Mouse (Mus musculus) embryonic fibroblast, embryonic 13.5 days (primary cell): ENCODE data around the gene Acvr1b. TPM values are rescaled to one million over a fixed set of nuclear protein-coding genes. Genes with fewer than 3 reads are reported as not detected.

Experiments
- H3K27ac ChIP-seq: 2 replicates; pipeline ENCODE4 v1.5.1; 2012; ENCODE audit warnings: low read length, control low read depth, inconsistent platforms; ENCODE audit not compliant: insufficient read depth
- H3K4me1 ChIP-seq: 2 replicates; pipeline ENCODE4 v1.6.1; 2011; ENCODE audit warnings: low read length; ENCODE audit not compliant: control insufficient read depth, insufficient read depth
- H3K4me3 ChIP-seq: 2 replicates; pipeline ENCODE4 v1.5.1; 2011; ENCODE audit warnings: mild to moderate bottlenecking, control low read depth, low read length; ENCODE audit not compliant: insufficient read depth
- CTCF ChIP-seq: IDR thresholded peaks from 2 replicates; pipeline ENCODE4 v1.5.1; 2011; ENCODE audit warnings: mild to moderate bottlenecking, control low read depth, low read length, moderate library complexity, borderline replicate concordance; ENCODE audit not compliant: insufficient read depth
- POLR2A ChIP-seq: IDR thresholded peaks from 2 replicates; pipeline ENCODE4 v1.6.1; 2011; ENCODE audit warnings: low read depth, mild to moderate bottlenecking, control low read depth, low read length, moderate library complexity
- polyA plus RNA-seq: library from polyadenylated mRNA; stranded (reverse); fragments of >200 nt; gene quantifications from 2 replicates; pipeline ENCODE4 v1.2.4, GENCODE M21; 2011; ENCODE audit warnings: low read depth; ENCODE audit not compliant: missing spikeins, insufficient read length

Gene Acvr1b
- polyA plus RNA-seq, 1 experiment = 9.7 TPM

DNA sequence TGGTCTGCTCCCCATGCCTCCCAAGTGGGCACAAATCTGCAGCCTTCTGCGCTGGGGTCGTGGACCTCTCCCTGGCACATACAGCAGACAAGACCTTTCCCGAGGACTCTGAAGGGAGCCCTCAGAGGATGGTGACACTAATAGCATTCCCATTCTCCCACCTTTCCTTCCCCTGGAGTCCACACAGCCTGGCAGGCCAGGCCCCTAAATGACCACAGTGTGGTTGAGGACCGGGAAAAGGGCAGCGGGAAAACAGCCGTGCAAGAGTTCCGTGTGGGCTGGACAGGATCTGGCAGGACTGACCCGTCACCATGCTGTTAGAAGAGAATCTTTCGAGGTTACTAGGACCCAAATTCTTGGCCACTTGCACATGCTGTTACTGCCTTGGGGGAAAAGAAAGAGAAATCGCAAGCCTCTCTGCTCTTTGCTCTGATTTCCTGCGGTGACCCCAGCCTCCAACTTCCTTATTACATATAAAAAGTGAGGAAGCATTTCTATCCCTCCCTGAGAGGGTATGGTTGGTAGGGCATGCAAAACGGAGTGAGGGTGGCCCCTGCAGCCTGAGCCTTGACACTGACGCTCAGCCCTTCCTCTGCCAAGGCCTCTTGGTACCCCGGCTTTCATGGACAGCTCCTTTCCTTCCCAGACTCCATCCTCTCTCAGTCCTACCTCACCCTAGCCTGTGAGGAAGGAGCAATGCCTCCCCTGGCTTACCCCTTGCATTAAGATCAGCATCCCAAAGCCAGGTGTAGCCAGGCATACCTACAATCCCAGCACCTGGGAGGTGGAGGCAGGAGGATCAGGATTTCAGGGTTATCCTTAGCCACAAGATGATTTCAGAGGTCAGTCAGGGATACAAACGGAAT, 27.5 kb upstream of the Acvr1b start:
- Histone ChIP-seq H3K4me3 (no peak overlapping the region), H3K27ac (no peak overlapping the region), H3K4me1 (peaks cover 5% of the 10 kb centered on the region; the same call in 1 of the 2 replicates)
- TF ChIP-seq POLR2A = no peak
- no peak for TF ChIP-seq CTCF

DNA sequence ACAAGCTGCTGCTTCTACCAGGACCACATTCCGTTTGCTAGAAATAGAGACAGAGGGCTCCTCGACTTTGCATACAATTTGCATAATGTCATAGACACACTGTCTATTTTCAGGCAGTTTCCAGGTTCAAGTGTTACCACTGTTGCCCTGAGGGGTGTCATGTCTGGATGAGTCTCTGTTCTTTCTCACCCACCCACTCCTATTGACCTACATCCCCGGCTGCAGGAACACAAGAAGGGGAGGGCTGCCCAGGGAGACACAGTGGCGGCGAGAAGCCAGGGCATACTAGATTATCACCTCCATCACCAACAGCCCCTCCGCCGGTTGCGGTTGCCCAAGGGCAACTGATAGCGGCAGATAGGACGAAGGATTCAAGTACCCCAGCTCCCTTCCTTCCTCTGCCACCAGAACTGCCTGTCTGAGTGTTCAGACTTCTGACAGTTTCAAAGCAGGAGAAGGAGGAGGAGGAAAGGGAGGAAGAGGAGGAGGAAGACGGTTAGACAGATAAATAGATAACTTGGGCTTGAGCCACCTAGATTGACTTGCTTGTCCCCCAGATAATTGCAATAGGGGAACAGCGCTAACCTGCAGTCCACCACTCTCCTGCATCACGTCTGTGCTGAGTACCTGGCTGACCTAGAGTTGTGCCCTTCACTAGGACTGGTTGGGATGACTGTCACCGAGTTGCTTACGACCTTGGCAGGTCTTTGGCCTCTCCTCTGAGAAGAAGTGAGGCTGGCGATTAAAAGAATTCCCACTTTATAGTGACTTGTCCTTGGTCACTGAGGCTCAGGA, 26.6 kb upstream of the Acvr1b start:
- TF ChIP-seq CTCF (no peak), POLR2A (no peak)
- no peak overlapping the region for H3K4me3 ChIP-seq
- H3K4me1 ChIP-seq = peaks cover 5% of the 10 kb centered on the region; the same call in 1 of the 2 replicates
- no peak overlapping the region for H3K27ac ChIP-seq

DNA sequence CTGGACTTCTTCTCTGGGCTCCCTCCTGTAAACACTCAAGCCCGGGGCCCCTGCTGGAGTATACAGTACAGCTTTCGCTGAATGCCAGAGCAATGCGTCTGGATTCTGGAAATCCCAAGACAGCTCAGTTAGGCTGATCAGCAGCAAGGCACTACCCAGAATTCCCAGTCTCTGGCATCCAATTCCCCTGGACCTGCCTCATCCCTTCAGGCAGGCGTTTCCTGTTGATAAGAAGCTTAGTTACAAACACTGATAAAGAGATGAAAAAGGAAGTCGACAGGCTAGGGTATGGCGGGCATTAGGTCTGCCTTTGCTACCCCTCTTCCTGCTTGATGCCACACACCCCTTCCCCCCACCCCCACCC, 26.0 kb upstream of the Acvr1b start:
- TF ChIP-seq POLR2A = no peak
- no peak for TF ChIP-seq CTCF
- H3K27ac ChIP-seq = no peak overlapping the region
- peaks cover 5% of the 10 kb centered on the region; the same call in 1 of the 2 replicates for H3K4me1 ChIP-seq
- H3K4me3 ChIP-seq = no peak overlapping the region

DNA sequence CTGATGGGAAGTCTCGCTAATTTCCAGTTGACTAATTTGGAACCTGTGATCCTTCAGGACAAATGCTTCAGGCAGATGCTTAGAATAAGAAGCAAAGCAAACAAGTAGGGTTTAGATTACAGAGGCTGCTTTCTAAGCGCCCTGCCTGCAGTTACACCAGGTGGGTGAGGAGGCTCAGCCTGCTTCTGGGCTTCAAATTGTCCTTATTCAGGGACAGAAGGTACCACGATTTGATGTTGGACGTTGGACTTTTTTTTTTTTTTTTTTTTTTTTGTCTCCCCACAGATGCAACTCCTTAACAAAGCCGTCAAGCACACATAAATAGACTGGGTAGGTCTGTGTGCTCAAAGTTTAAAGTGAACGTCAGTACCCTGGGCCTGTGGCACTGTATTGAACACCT, 25.3 kb upstream of the Acvr1b start:
- Histone ChIP-seq H3K27ac (no peak overlapping the region), H3K4me1 (no peaks in the 10 kb centered on the region), H3K4me3 (no peak overlapping the region)
- TF ChIP-seq POLR2A (no peak), CTCF (no peak)

DNA sequence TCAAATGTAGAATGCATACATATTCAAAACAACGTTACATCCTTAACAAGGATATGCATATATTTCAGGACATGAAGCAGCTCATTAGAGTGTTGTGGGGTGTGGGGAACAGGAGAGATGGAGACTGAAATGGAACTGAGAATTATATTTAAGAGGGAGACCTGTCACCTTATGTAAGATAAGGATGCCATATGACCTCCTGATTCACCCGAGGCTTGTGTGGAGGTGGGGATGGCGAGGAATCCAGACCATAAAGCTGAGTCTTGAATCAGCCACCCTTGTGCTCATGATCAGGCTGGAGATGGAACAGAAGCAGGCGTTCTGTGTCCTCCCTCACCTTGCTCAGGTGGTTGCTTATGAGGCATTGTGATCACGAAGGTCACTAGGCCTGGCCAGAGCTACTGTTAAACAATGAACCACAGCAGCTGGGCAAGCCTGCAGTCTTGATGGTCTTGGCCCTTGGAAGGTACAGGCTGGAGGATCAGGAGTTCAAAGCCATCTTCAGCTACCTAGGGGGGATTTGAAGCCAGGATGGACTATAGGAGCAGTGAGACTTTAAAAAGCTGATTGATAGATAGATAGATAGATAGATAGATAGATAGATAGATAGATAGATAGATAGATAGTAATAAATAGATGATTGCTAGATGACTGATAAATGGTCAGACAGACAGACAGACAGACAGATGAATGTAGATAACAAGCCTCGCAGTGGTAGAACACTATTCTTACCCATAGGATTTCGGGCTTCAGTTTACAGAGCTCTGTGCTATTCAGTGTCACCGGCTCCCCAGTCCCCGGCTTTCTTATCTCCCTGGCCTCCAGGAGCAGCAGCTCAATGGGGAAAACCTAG, 22.2 kb upstream of the Acvr1b start:
- TF ChIP-seq POLR2A = no peak
- TF ChIP-seq CTCF = no peak
- Histone ChIP-seq H3K4me1 (no peaks in the 10 kb centered on the region), H3K27ac (no peak overlapping the region), H3K4me3 (no peak overlapping the region)

DNA sequence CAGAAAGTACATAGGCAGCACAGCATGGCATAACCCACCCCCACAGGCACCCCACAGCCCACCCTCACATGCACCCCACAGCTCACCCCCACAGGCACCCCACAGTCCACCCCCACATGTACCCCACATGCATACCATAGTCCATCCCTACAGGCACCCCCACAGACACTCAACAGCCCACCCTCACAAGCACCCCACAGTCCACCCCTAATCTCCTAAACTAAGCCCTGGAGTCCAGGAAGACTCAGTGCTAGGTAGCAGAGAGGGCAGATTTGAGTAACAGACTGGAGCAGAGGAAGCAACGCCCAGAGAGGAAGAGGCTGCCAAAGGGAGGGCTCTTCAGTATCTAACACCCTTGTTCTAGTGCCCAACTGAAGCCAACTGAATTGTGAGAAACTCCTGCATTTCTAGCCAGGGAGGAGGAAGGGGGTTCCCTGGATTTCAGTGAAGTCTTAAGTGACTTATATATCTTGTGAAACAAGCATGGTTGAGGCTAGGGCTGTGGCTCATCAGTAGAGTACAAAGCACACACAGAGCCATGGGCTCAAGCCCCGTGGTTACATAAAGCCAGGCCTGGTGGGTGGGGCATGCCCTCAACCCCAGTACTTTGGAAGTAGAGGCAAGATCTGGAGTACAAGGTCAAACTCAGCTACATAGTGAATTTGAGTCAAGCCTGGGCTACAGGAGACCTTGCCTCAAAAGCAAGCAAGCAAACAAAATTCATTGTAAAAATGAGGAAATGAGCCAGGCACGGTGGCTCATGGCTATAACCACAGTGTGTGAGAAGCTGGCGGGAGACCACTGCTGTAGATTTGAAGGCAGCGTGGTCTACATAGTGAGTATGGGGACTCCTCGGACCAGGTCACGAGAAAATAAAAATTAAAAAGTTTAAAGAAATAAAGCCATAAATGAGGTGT, 18.9 kb upstream of the Acvr1b start:
- Histone ChIP-seq H3K4me3 (no peak overlapping the region), H3K4me1 (no peaks in the 10 kb centered on the region), H3K27ac (no peak overlapping the region)
- TF ChIP-seq POLR2A (no peak), CTCF (no peak)

DNA sequence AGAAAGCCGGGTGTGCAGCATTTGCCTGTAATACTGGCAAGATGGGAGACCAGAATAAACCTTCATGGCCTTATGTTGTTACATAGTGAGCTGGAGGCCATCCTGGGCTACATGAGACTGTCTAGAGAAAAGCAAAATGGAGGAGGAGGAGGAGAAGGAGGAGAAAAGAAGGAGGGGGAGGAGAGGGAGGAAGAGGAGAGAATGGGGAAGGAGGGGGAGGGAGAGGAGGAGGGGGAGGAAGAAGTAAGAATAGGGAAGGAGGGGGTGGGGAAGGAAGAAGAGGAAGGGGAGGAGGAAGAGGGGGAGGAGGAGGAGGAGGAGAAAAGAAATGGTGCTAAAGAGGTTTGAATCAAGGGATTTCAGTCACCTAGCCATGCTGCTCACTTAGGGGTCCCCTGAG, 13.7 kb upstream of the Acvr1b start:
- H3K27ac ChIP-seq = no peak overlapping the region
- TF ChIP-seq POLR2A = no peak
- TF ChIP-seq CTCF = no peak
- peaks cover 4% of the 10 kb centered on the region; the same call in 1 of the 2 replicates for H3K4me1 ChIP-seq
- H3K4me3 ChIP-seq = no peak overlapping the region

DNA sequence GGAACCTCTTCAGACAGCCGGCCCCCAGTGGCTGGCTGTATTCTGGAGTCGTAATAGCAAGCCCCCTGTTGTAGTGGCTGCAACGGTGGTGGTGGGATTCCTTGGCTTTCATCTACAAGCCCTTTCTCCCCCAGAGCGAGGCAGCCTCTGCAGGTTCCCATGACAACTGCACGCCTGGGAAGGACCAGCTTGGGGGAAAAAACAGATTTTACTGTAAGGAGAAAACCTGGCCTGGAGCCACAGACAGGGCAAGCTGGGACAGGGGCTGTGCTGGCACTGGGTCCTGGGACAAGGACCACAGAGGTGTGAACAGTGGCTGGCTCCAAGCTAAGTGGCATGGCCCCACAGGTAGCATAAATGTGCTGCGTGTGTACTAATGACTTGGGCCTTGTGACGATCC, 13.3 kb upstream of the Acvr1b start:
- Histone ChIP-seq H3K27ac (no peak overlapping the region), H3K4me3 (no peak overlapping the region), H3K4me1 (peaks cover 4% of the 10 kb centered on the region; the same call in 1 of the 2 replicates)
- TF ChIP-seq POLR2A (no peak), CTCF (no peak)
